ENCODE assay signal across 15 mouse cellular contexts in the genomic region with DNA sequence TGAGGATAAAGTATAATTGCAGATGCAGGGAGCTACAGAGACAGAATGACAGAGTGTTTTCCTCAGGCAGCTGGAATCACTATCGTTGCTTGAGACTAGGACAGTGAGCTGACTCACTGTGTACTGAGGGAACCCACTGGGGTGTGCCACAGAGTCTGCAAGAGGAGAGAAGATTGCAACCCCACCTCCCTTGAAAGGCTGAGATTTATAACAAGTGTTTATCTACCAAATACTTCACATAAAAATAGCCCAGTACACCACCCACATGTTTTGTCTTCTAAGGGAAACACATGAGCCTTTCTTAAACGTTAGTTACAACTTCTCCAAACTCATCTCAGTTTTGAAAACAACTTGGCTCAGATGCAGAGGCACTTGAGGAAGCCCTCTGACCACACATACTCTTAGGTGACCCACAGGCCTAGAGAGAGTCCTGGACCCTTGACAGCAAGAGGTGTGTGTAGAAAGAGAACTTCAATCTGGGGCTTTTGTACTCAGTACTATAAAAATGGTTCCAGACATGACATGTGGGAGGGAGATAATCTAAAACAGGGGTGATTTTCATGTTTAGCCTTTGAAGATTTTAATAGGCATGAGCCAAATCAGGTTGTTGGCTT. TPM values are rescaled to one million over a fixed set of nuclear protein-coding genes. Genes with fewer than 3 reads are reported as not detected.
DNase-seq lines count a peak whose midpoint lies in the region; ATAC-seq and TF ChIP-seq lines count a peak whose summit lies in the region.
"Had no signal": no experiment of that assay in that cellular context is flagged by ENCODE, and none has a peak within 500 bp of the region (broad histone marks: within the 10 kb centered on the region; RNA-seq: fewer than 3 reads in every experiment).

No protein-coding gene starts in this region.

- DNase-seq in frontal cortex, adult 2 months (ENCODE audit: extremely low spot score in 1 of 2, low spot score in 1 of 2), result peak; percentile 30 to 43
- DNase-seq in frontal cortex, postnatal 25 days (ENCODE audit: low spot score in 2 of 2), result no peak
- DNase-seq in lung, adult 18-20 months, result peak; percentile 24 to 44
- no peak for DNase-seq in lung, adult 2 months
- DNase-seq in gastrocnemius, adult 2 months, result no peak
- DNase-seq: adrenal gland, adult 8-10 months; cerebellum, adult 8-10 months; spleen, adult 18-20 months had no signal

- no peaks in the 10 kb centered on the region for H3K27me3 ChIP-seq in kidney, embryonic 14.5 days (ENCODE audit: control insufficient read depth, insufficient read depth, low read length)
- no peaks in the 10 kb centered on the region for H3K27me3 ChIP-seq in stomach, embryonic 15.5 days (replicated peaks)
- H3K27me3 ChIP-seq in liver, embryonic 12.5 days (replicated peaks), result no peaks in the 10 kb centered on the region
- H3K27me3 ChIP-seq: limb, embryonic 12.5 days; neural tube, embryonic 12.5 days had no signal

- intact Hi-C loops in gastrocnemius, adult 2 months (cut with DNase I), result no loop called here

- 2% methylated on average over 2 of the region's 2 CpGs for WGBS in lung, adult 2 months
- WGBS in kidney, embryonic 14.5 days, result 19% methylated on average over 2 of the region's 2 CpGs
- 27% methylated on average over 2 of the region's 2 CpGs for WGBS in stomach, embryonic 15.5 days
- 25% methylated on average over 2 of the region's 2 CpGs for WGBS in liver, embryonic 12.5 days (ENCODE audit: insufficient replicate concordance)

- no peak overlapping the region for H3K4me2 ChIP-seq in kidney, embryonic 14.5 days (replicated peaks; ENCODE audit: low read depth, low read length)
- no peak overlapping the region for H3K4me2 ChIP-seq in stomach, embryonic 15.5 days
- H3K4me2 ChIP-seq in liver, embryonic 12.5 days, result no peak overlapping the region
- H3K4me2 ChIP-seq: limb, embryonic 12.5 days; neural tube, embryonic 12.5 days had no signal

- H3K27ac ChIP-seq in kidney, embryonic 14.5 days (ENCODE audit: low read depth, low read length), result no peak overlapping the region
- H3K27ac ChIP-seq in stomach, embryonic 15.5 days, result no peak overlapping the region
- no peak overlapping the region for H3K27ac ChIP-seq in liver, embryonic 12.5 days
- H3K27ac ChIP-seq in gastrocnemius, adult 2 months, result no peak overlapping the region
- H3K27ac ChIP-seq: limb, embryonic 12.5 days; neural tube, embryonic 12.5 days had no signal

- H3K4me1 ChIP-seq in lung, adult 2 months (ENCODE audit: control insufficient read depth, insufficient read depth, low read length), result peaks cover 4% of the 10 kb centered on the region; the same call in 1 of the 2 replicates
- peaks cover 4% of the 10 kb centered on the region; the same call in 1 of the 2 replicates for H3K4me1 ChIP-seq in kidney, embryonic 14.5 days (ENCODE audit: control insufficient read depth, insufficient read depth, low read length)
- no peaks in the 10 kb centered on the region for H3K4me1 ChIP-seq in stomach, embryonic 15.5 days
- H3K4me1 ChIP-seq in liver, embryonic 12.5 days, result no peaks in the 10 kb centered on the region
- H3K4me1 ChIP-seq: neural tube, embryonic 12.5 days had no signal

- no peak for TF ChIP-seq POLR2A in lung, adult 2 months (IDR thresholded peaks at IDR 0.05; ENCODE audit: borderline replicate concordance, extremely low read depth, low read depth, low read length)

- ATAC-seq in kidney, embryonic 14.5 days (ENCODE audit: low FRiP score, low TSS enrichment), result peak; percentile 64
- peak; percentile 35; the same call in 1 of the 2 replicates for ATAC-seq in stomach, embryonic 15.5 days (ENCODE audit: insufficient read depth, low FRiP score, low read depth)
- ATAC-seq in liver, embryonic 12.5 days, result no peak
- ATAC-seq: inflammation-experienced regulatory T-cells, adult 6 months had no signal

- no peaks in the 10 kb centered on the region for H3K36me3 ChIP-seq in kidney, embryonic 14.5 days (ENCODE audit: control insufficient read depth, insufficient read depth, low read length)
- no peaks in the 10 kb centered on the region for H3K36me3 ChIP-seq in stomach, embryonic 15.5 days
- no peaks in the 10 kb centered on the region for H3K36me3 ChIP-seq in liver, embryonic 12.5 days
- H3K36me3 ChIP-seq: limb, embryonic 12.5 days; neural tube, embryonic 12.5 days had no signal

- no peak for TF ChIP-seq CTCF in lung, adult 2 months (IDR thresholded peaks at IDR 0.05; ENCODE audit: insufficient read depth, low read length)
- no peak for TF ChIP-seq CTCF in gastrocnemius, adult 2 months (IDR thresholded peaks at IDR 0.05)

- no peaks in the 10 kb centered on the region for H3K9me3 ChIP-seq in kidney, embryonic 14.5 days (ENCODE audit: control insufficient read depth, low read length)
- H3K9me3 ChIP-seq in stomach, embryonic 15.5 days, result no peaks in the 10 kb centered on the region
- no peaks in the 10 kb centered on the region for H3K9me3 ChIP-seq in liver, embryonic 12.5 days (replicated peaks)
- H3K9me3 ChIP-seq: limb, embryonic 12.5 days; neural tube, embryonic 12.5 days had no signal

- H3K9ac ChIP-seq in kidney, embryonic 14.5 days (ENCODE audit: low read depth, low read length), result no peak overlapping the region
- no peak overlapping the region for H3K9ac ChIP-seq in stomach, embryonic 15.5 days
- no peak overlapping the region for H3K9ac ChIP-seq in liver, embryonic 12.5 days
- H3K9ac ChIP-seq: limb, embryonic 12.5 days; neural tube, embryonic 12.5 days had no signal

- H3K4me3 ChIP-seq in lung, adult 2 months (replicated peaks; ENCODE audit: extremely low read depth, low read depth, low read length), result no peak overlapping the region
- H3K4me3 ChIP-seq in kidney, embryonic 14.5 days (ENCODE audit: low read length), result no peak overlapping the region
- no peak overlapping the region for H3K4me3 ChIP-seq in stomach, embryonic 15.5 days (replicated peaks)
- no peak overlapping the region for H3K4me3 ChIP-seq in liver, embryonic 12.5 days
- no peak overlapping the region for H3K4me3 ChIP-seq in gastrocnemius, adult 2 months
- H3K4me3 ChIP-seq: limb, embryonic 12.5 days; neural tube, embryonic 12.5 days had no signal

RNA-seq across cellular contexts. Expression of a gene that starts 46.4 kb away (rescaled TPM):
- polyA plus RNA-seq in frontal cortex, adult 2 months (2012; rRNA removed), result 0.95 and 1.5 TPM in 2 replicates
- polyA plus RNA-seq in lung, adult 2 months (2012; rRNA removed), result 14.1 and 25.3 TPM in 2 replicates
- polyA plus RNA-seq in kidney, embryonic 14.5 days (2014; fragmentation: Nextera tagmentation; extraction: Ambion mirVana), result 1.8 and 2.4 TPM in 2 replicates
- 17.7 and 18.0 TPM in 2 replicates for polyA plus RNA-seq in stomach, embryonic 15.5 days (2015; fragmentation: Nextera tagmentation; extraction: Ambion mirVana)
- polyA plus RNA-seq in liver, embryonic 12.5 days (2016; fragmentation: Nextera tagmentation; extraction: Ambion mirVana), result 1.2 and 1.8 TPM in 2 replicates
- total RNA-seq in gastrocnemius, adult 2 months (2021), result 1 to 10 TPM in 1 of 2 experiments, under 1 TPM in 1; 0.51 to 1.4 TPM
- total RNA-seq: megakaryocyte-erythroid progenitor cell, adult 5-6 weeks had no signal
- polyA plus RNA-seq: inflammation-experienced regulatory T-cells, adult 6 months had no signal

Comparison
In these comparisons a context has a peak if more than half of its experiments do, and no peak if none do; other contexts are left out.
1. DNase-seq: peak in frontal cortex, adult 2 months (2 of 2) and lung, adult 18-20 months (2 of 2); none in frontal cortex, postnatal 25 days (0 of 2), lung, adult 2 months (single experiment) and gastrocnemius, adult 2 months (single experiment).